Mouse (Mus musculus) layer of hippocampus, adult 18-20 months (tissue): Measurements from ENCODE around the gene Nfix. TPM values are rescaled to one million over a fixed set of nuclear protein-coding genes. Genes with fewer than 3 reads are reported as not detected.
"Not testable (repeated sequence)": the region's sequence is repeated elsewhere in the genome, so short reads cannot be mapped to it uniquely, and the experiment has no call there.

Experiments used
- DNase-seq, 2 experiments: peaks; one replicate each; pipeline ENCODE4 v3.0.0; 2022; ENCODE audit warnings: low spot score in 2 of 2
- total RNA-seq, 2 experiments: library from RNA; stranded (reverse); gene quantifications; 2 replicates each; pipeline ENCODE4 v1.2.3; 2021

The Nfix gene
- total RNA-seq, 2 experiments from 2014 or later, result 379 to 429 TPM

DNA sequence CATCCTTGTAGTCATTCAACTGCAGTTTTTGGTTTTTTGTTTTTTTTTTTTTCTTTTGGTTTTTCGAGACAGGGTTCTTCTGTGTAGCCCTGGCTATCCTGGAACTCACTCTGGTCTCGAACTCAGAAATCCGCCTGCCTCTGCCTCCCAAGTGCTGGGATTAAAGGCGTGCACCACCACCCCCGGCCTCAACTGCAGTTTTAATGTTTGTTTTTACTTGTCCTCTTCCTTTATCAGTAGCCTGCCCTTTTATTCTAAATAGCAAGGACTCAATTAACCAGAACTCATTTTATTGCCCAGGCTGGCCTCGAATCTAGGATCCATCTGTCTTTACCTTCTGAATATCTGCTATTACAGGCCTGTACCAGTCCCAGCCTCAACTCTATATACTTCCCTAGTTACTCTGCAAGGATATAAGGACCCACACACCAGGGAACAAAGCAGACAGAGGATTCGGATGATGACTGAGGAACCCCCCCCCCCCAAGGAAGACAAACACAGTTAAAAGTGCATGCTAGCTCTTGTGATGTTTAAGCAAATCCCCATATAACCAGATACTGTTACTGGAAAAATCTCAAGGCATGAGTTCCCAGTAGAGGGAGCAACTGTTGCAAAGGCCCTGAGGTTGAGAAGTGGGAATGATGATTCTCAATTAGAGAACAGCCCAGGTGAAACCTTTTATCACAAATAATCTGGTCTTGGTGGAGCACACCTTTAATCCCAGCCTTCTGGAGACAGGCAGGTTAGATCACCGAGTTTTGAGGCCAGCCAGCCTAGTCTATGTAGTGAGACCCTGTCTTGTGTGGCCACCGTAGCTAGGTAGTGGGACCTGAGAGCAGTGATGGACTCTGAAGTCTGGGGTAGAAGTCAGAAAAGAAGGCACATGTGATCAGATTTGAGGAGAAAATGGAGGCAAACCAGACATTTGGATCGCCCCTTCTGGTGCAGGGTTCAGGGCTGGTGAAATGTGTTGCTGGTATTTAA lies 32.9 kb upstream of the Nfix start:
- no peak for DNase-seq

DNA sequence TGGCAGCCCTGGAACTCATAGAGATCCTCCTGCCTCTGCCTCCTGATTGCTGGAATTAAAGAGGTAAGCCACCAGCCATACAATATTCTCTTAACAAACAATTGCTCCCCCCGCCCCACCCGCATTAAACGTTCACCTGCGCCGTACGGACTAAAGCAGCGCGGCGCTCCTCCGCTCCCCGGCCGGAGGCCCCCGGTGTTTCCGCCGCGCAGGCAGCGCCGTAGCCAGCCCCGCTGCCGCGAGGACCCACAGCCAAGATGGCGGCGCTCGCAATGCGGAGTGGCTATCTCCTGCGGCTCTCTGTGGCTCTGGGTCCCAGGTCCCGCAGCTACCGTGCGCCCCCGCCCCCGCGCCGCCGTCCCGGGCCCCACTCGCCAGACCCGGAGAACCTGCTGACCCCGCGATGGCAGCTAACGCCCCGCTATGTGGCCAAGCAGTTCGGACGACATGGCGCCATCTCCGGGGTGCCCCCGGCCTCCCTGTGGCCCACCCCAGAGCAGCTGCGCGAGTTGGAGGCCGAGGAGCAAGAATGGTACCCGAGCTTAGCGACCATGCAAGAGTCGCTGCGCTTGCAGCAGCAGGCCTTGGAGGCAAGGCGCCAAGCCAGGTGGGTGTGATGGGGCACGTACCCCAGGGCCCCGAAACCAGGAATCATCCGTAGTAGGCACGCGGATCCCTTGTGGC lies 32.0 kb upstream of the Nfix start:
- peak; percentile 45 to 81 for DNase-seq

DNA sequence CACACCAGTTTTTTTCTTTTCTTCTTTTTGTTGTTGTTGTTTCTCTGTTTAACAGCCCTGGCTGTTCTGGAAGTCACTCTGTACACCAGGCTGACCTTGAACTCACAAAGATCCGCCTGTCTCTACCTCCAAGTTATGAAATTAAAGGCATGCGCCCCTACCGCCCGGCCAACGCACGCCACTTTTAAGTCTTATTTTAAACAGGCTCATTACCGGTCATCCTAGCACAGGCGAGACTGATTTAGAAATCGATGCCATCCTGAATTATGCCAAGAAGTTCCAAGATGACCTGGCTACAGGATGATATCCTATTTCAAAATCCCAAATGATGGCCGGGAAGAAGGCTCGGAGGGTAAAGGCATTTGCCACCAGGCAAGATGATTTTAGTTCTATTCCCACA lies 31.3 kb upstream of the Nfix start, which contains the start of gene Gadd45gip1:
Gene Gadd45gip1 (plus strand): TSS at position 33 of the 400 bp plus-strand sequence.
- DNase-seq, result no peak

DNA sequence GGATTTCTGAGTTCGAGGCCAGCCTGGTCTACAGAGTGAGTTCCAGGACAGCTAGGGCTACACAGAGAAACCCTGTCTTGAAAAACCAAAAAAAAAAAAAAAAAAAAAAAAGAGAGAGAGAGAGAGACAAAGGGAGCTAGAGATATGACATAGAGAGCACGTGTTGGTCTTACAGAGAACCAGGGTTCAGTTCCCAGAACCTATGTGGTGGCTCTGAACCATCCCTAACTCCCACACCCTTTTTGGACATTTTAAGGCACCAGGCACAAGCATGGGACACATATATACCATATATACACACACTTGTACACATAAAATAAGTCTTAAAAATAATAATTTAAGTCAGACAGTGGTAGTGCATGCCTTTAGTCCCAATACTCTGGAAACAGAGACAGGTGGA lies 26.4 kb upstream of the Nfix start:
- DNase-seq, result not testable (repeated sequence)

DNA sequence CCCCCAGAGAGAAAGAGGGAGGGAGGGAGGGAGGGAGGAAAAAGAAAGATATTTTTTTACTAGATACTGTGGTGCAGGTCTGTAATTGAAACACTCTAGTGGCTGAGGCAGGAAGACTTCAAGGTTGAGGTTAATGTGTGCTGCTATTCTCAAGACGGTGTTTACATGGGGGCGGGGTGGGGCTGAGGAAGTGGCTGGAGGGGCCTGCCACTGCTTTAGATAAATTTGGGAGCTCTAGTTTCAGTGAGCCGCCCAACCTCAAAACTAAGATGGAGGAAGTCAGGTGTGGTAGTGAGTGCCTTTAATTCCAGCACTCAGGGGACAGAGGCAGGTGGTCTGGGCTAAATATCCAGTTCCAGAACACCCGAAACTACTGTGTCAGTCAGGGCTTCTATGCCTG lies 25.5 kb upstream of the Nfix start:
- no peak for DNase-seq

DNA sequence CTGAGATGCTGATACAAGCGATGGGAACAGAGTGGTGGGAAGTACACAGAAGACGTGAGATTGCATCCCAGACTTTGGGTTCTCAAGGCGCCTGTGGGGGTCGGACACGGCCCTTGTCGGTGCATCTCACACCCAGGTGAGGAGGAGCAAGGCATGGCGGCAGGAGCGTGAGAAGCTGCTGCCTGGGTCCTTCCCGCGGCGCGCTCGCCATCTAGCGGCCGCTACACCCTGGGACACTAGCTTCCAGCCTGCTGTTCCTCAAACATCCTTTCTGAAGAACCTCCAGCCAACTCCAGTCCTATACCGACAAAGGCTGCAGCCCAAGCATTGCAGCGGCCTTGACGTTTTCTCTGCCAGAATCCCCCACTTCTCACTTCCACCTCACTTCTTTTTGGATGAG lies 23.5 kb upstream of the Nfix start:
- DNase-seq, result no peak

DNA sequence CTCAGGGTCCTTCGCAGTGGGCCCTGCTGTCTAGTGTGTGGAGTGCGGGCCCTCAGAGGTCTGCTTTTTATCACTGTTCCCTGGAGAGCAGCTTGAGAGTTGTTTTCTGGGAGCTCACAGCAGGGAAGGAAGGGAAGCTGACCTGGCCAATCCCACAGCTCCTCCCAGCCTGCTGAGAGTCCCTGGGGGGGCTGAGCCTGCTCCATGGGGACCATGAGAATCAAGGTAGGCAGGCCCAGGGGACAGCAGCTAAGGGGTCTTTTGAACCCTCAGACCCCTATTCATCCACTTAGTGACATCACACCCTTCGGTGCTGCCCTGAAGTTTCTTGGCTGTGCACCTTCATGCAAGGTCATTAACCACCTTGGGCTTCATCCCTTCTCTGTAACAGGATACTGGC lies 22.6 kb upstream of the Nfix start, which contains the start of gene Dand5:
Gene Dand5 (minus strand): TSS at position 101 of the 400 bp plus-strand sequence.
- no peak for DNase-seq

DNA sequence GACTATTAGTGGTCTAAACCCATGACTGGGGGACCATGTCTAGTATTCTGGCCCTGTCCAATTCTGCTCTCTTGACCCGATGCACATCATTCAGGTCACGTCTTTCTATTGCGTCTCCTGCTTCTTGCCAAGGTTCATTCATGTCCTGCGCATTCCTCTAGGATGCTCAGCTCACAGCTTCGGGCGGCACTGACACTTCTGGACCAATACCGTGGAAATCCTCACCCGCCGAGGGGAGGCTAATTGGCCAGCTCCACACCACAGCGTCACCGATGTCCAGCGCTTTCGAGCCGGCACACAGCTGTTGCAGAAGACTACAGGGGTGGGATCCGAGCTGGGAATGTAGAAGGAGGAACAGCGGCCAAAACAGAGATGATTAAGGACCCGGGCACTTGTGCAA lies 16.0 kb upstream of the Nfix start:
- DNase-seq, result no peak

DNA sequence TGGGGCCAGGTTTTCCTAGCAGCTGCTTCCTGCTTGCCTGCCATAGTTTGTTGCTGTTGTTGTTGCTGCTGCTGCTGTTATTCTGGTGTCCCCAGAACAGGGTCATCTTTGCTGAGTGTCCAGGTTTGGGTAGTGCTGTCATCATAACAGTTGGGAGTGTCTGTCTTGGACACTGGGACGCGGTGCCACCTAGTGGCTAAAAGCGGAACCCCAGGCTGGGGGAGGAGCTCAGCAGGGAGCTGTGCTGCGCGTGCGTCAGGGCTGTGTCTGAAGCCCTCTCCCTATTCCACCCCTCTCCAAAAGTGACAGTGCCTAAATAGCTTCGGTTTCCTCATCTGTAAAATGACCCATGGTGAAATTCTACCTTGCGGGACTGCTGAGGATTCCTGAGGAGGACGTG lies 15.4 kb upstream of the Nfix start:
- DNase-seq, result peak; percentile 91 to 98

DNA sequence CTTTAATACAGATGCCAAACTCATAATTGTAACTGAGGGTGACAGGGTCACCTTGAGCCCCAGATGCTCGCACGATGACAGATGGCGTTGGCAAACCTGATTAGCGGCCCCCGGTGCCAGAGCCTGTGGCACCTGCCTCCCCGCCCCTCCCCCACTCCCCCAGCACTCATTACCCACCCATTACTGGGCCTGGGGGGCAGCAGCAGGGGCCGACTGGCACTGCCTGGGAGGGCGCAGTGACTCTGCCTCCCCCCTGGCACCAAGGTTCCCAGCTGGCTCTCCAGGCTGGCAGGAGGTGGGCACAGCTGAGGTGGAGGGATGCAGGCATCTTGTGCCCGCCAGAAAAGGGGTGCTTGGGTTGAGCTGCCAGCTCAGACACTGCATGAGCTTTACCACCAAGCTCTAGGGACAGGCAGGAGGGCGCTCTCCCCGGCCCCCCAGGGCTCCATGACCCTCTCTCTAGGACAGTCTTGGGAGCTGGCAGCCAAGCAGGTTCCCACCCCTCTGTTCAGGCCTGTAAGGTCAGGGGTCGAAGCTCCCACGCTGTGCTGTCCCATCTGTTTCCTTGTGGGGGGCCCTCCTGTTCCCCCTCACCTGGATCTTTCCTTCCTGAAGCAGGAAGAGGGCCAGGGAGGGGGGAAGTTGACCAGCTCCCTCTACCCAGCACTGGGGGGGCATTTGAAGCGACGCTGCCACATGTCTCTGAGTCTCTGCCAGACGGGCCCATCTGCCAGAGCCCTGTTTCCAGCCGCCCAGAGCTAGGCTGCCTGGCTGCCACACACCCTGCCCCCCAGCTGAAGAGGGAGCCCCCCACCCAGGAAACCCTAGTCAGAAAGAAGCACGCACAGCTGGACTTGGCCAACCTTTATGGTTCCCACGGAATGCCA lies 14.7 kb upstream of the Nfix start:
- DNase-seq, result no peak

DNA sequence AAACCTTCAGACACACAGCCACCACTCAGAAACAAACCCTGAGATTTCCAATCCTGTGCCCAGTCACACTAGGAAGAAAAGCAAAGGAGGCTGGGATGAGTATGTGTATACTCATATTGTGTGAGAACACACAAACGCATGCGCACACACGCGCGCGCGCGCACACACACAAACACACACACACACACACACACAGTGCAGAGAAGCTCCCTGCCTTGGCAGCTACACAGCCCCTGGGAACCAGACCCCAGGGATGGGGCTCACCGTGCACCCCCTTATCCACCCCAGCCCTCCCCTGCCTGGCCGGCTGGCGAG lies 14.1 kb upstream of the Nfix start:
- no peak for DNase-seq

DNA sequence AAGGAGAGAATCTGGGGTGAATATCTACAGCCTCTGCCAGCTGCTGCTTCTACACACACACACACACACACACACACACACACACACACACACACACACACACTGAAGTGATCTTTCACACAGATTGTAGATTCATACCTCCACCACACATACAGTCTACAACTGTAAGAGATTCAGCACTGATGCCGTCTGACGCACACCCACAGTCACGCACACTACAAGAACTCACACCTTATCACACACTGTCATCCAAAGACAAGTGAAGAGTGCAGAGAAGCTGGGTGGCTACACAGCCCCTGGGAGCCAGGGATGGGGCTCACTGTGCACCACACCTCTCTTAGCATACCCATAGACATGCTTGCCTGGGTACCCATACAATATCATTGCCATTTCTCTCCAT lies 13.7 kb upstream of the Nfix start:
- DNase-seq, result no peak

DNA sequence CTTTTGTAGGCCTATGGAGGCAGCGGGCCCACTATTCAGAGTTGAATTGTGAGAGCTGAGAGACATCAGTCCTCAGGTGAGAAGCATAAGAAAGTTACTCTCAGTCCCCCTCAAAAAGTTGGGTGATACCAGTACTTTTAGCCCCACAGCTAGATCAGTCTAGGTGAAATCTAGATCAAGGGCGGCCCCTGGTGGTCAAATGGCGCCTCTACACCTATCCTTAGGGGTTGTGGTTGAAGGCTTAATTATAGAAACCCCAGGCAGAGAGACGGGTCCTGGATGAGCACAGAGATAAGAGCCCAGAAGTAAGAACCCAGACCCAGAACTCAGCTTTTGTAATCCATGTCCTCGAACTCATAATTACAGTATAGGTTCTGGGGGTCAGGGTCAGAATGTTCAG lies 12.9 kb upstream of the Nfix start:
- peak in 1 of 2 experiments; percentile 92 for DNase-seq

DNA sequence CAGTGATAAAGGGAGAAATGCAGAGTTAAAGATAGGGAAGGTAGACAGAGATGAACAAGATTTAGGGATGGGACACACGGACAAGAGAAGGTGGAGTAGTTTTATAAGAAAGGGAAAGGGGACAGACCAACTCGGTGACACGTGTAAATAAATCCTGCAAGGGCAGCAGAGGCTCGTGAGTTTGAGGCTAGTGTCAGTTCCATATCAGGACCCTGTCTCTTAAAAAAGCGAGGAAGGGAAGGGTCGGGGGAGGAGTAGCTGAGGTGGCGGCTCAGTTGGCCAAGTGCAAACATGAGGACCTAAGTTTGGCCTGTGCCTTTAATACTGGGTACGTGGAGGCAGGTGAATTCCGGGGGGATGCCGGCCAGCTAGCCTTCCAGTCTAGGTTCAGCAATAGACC lies 11.2 kb upstream of the Nfix start:
- DNase-seq, result no peak

DNA sequence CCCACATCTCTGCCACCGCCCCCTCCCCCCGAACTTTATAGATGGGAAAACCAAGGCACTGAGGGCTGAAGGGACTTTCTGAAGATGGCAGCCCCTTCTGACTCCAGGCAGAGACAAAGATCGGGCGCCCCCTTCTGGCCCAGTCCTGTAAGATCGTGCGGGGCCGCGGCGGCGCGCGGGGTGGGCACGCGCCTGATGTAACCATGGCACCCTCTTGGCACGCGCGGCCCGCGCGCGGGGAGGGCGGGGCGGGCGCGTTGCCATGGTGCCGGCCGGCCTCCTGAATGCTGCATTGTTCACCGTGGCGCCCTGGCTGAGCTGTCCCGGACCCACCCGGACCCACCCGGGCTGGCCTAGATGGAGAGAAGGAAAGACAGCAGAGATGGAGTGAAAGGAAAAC lies 10.8 kb upstream of the Nfix start:
- DNase-seq, result peak; percentile 95 to 99

DNA sequence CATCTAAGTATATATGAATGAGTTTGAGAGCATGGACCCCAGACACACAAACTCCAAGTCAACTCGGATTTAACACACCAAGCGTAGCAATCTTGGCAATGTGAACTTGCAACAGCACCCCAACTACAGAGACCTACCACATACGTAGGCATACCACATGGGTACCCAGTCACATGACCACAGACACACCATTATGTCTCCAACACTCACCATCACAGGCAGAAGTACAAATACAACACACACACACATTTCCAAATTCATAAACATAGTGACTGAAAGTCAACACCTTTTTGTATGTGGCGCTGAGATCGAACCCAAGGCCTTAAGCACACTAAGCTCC lies 9.8 kb upstream of the Nfix start:
- no peak for DNase-seq

DNA sequence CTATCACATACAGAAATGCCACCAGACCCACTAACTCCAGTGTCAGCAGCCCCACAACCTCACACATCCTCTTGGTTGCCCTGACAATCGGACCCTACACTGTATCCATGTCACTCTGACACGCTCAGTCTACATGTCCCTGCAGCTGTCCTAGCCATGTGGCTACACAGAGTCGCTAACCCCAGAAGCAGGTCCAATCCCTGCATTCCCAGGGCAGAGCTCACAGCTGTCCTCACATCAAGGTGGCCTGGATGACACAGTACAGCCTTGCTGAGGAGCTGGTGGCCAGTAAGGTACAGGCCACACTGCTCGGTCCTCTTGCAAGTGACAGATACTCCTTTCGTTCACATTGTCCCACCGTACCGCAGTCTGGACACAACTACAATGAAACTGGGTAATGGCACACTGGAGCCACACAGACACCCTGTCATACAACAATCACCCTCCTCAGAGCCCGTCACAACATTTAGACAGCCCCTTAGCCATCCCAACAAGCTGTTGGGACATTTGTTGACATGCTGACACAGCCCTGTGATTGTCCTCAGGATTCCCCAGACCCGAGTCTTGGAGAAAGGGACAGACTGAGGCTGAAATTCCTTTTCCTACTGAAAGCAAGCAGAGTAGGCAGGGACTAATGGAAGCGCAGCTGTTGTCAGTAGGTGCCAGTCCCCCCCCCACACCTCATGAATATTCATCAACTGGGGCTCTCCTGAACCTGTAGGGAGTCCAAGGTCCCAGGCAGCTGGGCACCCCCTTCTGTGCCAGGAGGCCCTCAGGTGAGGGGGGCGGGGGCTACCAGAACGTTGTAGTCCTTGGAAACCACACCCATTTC lies 9.2 kb upstream of the Nfix start:
- no peak for DNase-seq

DNA sequence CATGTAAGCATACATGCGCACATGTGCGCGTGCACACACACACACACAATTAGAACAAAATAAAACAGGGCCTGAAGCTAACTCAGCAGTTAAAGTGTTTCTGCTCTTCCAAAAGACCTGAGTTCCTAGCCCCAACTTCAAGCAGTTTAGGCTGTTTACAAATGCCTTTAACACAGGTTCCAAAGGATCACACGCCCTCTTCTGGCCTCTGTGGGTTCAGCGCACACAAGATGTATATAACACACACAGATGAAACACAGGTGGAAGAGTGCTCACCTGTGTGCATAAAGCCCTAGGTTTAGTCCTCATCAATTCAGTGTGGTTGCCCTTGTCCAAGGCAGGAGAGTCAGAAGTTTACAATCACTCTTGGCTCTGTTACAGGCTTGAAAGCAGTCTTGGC lies 5.9 kb upstream of the Nfix start:
- DNase-seq, result no peak

DNA sequence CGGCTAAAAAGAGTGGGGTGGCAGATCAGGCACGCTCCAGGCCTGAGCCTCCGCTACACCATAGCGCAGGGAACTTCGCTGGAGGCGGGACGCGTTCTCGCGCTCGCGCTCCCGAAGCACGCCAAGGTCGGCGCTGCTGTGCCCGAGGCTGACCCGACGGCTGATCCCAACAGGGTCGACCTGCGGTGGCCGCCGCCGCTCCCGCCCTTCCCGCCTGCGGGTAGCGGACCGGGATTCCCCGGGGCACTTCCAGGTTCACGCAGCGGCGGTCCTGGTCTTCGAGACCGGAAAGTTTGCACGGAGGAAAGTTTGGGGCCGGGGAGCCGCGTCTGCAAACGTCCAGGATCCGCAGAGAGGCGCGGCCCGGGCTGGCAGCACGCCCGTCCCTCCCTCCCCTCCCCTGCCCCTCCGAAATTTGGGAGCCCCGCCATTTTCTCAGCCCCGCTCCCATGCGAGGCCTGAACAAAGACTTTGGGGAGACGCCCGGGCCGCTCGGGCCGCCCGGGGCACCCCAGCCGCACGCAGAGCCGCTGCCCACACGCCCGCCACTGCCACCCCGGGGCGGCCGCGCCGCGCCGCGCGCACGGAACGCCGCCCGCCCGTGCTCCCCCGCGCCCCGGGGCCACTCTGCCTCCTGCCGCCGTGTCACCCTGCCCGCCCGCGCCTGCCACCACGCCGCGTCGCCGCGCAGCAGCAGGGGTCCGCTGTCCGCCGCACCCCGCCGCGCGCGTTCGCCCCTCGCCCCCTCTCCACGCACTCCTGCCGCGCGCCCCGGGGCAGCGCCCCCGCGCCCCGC lies 810 bp downstream of the Nfix start:
- peak in 1 of 2 experiments; percentile 65 for DNase-seq
